Mouse (Mus musculus): ENCODE measurements at regions not wholly inside any gene's neighbourhood (a gene's known extent, or its start where the extent isn't known, plus 50 kb on each side); places are given as distances from the start of the nearest gene placed in this dataset.

- Histone ChIP-seq H3K9me3 (no peaks in the 10 kb centered on the region), H3K4me3 (no peak overlapping the region), H3K4me2 (no peak overlapping the region), H3K27ac (no peak overlapping the region), H3K27me3 (no peaks in the 10 kb centered on the region), H3K4me1 (peaks cover 26% of the 10 kb centered on the region), H3K36me3 (no peaks in the 10 kb centered on the region), H3K9ac (no peak overlapping the region)
- ATAC-seq (ENCODE audit: insufficient number of reproducible peaks, low FRiP score, low TSS enrichment, low read depth): no peak
- 81% methylated on average over 10 of the region's 10 CpGs for WGBS
These were observed 199.7 kb downstream of the Smoc2 start for GRCm38 (mm10) chr17:14478938-14479505.

GRCm38 (mm10) chr17:14476707-14477106 is 197.4 kb downstream of the Smoc2 start:
- Histone ChIP-seq H3K27ac (0 out of 2 replicates have a peak overlapping the region, but pooled peaks have one; percentile 2), H3K9me3 (no peaks in the 10 kb centered on the region), H3K4me1 (peaks cover 27% of the 10 kb centered on the region), H3K27me3 (peaks cover 5% of the 10 kb centered on the region; the same call in 1 of the 2 replicates), H3K9ac (no peak overlapping the region), H3K36me3 (no peaks in the 10 kb centered on the region), H3K4me3 (no peak overlapping the region), H3K4me2 (no peak overlapping the region)
- WGBS: 53% methylated on average over 12 of the region's 12 CpGs
- no peak for ATAC-seq (ENCODE audit: insufficient number of reproducible peaks, low FRiP score, low TSS enrichment, low read depth)

GRCm38 (mm10) chr17:14475778-14476647 is 196.7 kb downstream of the Smoc2 start:
- H3K9ac ChIP-seq: no peak overlapping the region
- H3K4me1 ChIP-seq: peaks cover 27% of the 10 kb centered on the region
- H3K4me2 ChIP-seq: no peak overlapping the region

GRCm38 (mm10) chr17:14475277-14475676 is 196.0 kb downstream of the Smoc2 start:
- H3K27me3 ChIP-seq: peaks cover 5% of the 10 kb centered on the region; the same call in 1 of the 2 replicates
- peaks cover 27% of the 10 kb centered on the region for H3K4me1 ChIP-seq
- no peaks in the 10 kb centered on the region for H3K9me3 ChIP-seq
- no peak overlapping the region for H3K27ac ChIP-seq
- no peak overlapping the region for H3K4me3 ChIP-seq
- no peak for ATAC-seq (ENCODE audit: insufficient number of reproducible peaks, low FRiP score, low TSS enrichment, low read depth)
- no peaks in the 10 kb centered on the region for H3K36me3 ChIP-seq
- WGBS: 13% methylated on average over 4 of the region's 4 CpGs
- H3K4me2 ChIP-seq: no peak overlapping the region
- H3K9ac ChIP-seq: no peak overlapping the region

More at GRCm38 (mm10) chr17:14475778-14476647, 196.7 kb downstream of the Smoc2 start:
- H3K4me3 ChIP-seq: no peak overlapping the region
- H3K27me3 ChIP-seq: peaks cover 5% of the 10 kb centered on the region; the same call in 1 of the 2 replicates
- WGBS: 16% methylated on average over 23 of the region's 23 CpGs
- no peaks in the 10 kb centered on the region for H3K9me3 ChIP-seq
- peak; percentile 44; the same call in 1 of the 2 replicates for ATAC-seq (ENCODE audit: insufficient number of reproducible peaks, low FRiP score, low TSS enrichment, low read depth)
- no peaks in the 10 kb centered on the region for H3K36me3 ChIP-seq
- 0 out of 2 replicates have a peak overlapping the region, but pooled peaks have one; percentile 2 for H3K27ac ChIP-seq

- WGBS: 42% methylated on average over 6 of the region's 6 CpGs
- peaks cover 10% of the 10 kb centered on the region for H3K27me3 ChIP-seq
- H3K9me3 ChIP-seq: no peaks in the 10 kb centered on the region
- no peak overlapping the region for H3K9ac ChIP-seq
- H3K4me1 ChIP-seq: 0 out of 2 replicates have a peak, but pooled peaks cover 2% of the 10 kb centered on the region
- no peaks in the 10 kb centered on the region for H3K36me3 ChIP-seq
- no peak overlapping the region for H3K27ac ChIP-seq
- ATAC-seq (ENCODE audit: insufficient number of reproducible peaks, low FRiP score, low TSS enrichment, low read depth): 0 out of 2 replicates have a peak, but pooled peaks have one; percentile 19
- H3K4me2 ChIP-seq: no peak overlapping the region
- no peak overlapping the region for H3K4me3 ChIP-seq
These were observed 189.6 kb downstream of the Smoc2 start for GRCm38 (mm10) chr17:14468754-14469488.

DNA sequence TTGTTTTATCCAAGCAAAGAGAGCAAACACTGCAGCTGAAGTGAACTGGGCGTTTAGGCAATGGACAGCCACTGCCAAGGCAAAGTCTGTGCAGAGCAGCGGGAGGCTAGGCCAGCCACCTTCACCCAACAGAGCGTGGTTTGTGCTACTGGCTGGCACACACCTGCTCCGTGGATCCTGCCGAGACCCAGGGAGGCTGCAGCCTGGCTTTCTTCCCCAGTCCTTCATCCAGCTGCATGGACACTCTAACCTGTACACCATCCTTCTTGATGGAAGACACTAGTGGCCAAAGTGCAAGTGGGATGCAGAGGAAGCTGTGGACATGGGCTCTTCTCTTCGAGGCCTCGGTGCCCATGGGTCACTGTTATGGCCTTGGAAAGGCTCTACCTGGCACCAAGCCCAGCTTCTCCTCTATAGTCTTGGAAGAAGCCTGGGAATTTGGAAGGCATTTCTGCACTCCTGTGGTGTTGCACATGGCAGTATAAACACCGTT is 176.0 kb downstream of the Smoc2 start:
- Histone ChIP-seq H3K4me3 (no peak overlapping the region), H3K9ac (no peak overlapping the region), H3K9me3 (no peaks in the 10 kb centered on the region), H3K4me2 (no peak overlapping the region), H3K27me3 (0 out of 2 replicates have a peak, but pooled peaks cover 3% of the 10 kb centered on the region), H3K4me1 (peaks cover 20% of the 10 kb centered on the region), H3K36me3 (no peaks in the 10 kb centered on the region), H3K27ac (peak overlapping the region; percentile 40)
- ATAC-seq (ENCODE audit: insufficient number of reproducible peaks, low FRiP score, low TSS enrichment, low read depth): peak; percentile 75
- 40% methylated on average over 8 of the region's 8 CpGs for WGBS
